Mouse (Mus musculus): ENCODE results near the gene Ablim1. TPM values are rescaled to one million over a fixed set of nuclear protein-coding genes. Genes with fewer than 3 reads are reported as not detected.

Gene Ablim1
- polyA plus RNA-seq, 1 experiment = 216 TPM

- Histone ChIP-seq H3K4me3 (ENCODE audit: control insufficient read depth, insufficient read depth, low read length) (no peak overlapping the region), H3K4me1 (replicated peaks; ENCODE audit: control insufficient read depth, insufficient read depth, low read length) (no peaks in the 10 kb centered on the region), H3K36me3 (ENCODE audit: control insufficient read depth, insufficient read depth, low read length) (no peaks in the 10 kb centered on the region), H3K27ac (ENCODE audit: control insufficient read depth, insufficient read depth, low read length) (no peak overlapping the region), H3K27me3 (ENCODE audit: control insufficient read depth, insufficient read depth, low read length) (no peaks in the 10 kb centered on the region)
- TF ChIP-seq CTCF (IDR thresholded peaks at IDR 0.05; ENCODE audit: borderline replicate concordance, control insufficient read depth, extremely low read depth, insufficient read depth, low read length, poor library complexity) (no peak), POLR2A (IDR thresholded peaks at IDR 0.05; ENCODE audit: control insufficient read depth, extremely low read depth, insufficient read depth, low read length, poor library complexity) (no peak)
- 86% methylated on average over 4 of the region's 4 CpGs for WGBS
- no peak for DNase-seq
Observed at GRCm38 (mm10) chr19:57001926-57002325, 312.8 kb downstream of the Ablim1 start.

- Histone ChIP-seq H3K4me3 (ENCODE audit: control insufficient read depth, insufficient read depth, low read length) (no peak overlapping the region), H3K36me3 (ENCODE audit: control insufficient read depth, insufficient read depth, low read length) (no peaks in the 10 kb centered on the region), H3K4me1 (replicated peaks; ENCODE audit: control insufficient read depth, insufficient read depth, low read length) (no peaks in the 10 kb centered on the region), H3K27me3 (ENCODE audit: control insufficient read depth, insufficient read depth, low read length) (no peaks in the 10 kb centered on the region), H3K27ac (ENCODE audit: control insufficient read depth, insufficient read depth, low read length) (no peak overlapping the region)
- TF ChIP-seq CTCF (IDR thresholded peaks at IDR 0.05; ENCODE audit: borderline replicate concordance, control insufficient read depth, extremely low read depth, insufficient read depth, low read length, poor library complexity) (no peak), POLR2A (IDR thresholded peaks at IDR 0.05; ENCODE audit: control insufficient read depth, extremely low read depth, insufficient read depth, low read length, poor library complexity) (no peak)
- WGBS = 90% methylated on average over 5 of the region's 5 CpGs
- no peak for DNase-seq
Observed at GRCm38 (mm10) chr19:57000592-57000991, 314.1 kb downstream of the Ablim1 start.

- WGBS = 89% methylated on average over 2 of the region's 2 CpGs
- no peaks in the 10 kb centered on the region for H3K27me3 ChIP-seq (ENCODE audit: control insufficient read depth, insufficient read depth, low read length)
Observed at GRCm38 (mm10) chr19:56999781-57000180, 314.9 kb downstream of the Ablim1 start.

GRCm38 (mm10) chr19:56998910-56999309 is 315.8 kb downstream of the Ablim1 start:
- Histone ChIP-seq H3K36me3 (ENCODE audit: control insufficient read depth, insufficient read depth, low read length) (no peaks in the 10 kb centered on the region), H3K27me3 (ENCODE audit: control insufficient read depth, insufficient read depth, low read length) (no peaks in the 10 kb centered on the region), H3K27ac (ENCODE audit: control insufficient read depth, insufficient read depth, low read length) (no peak overlapping the region), H3K4me1 (replicated peaks; ENCODE audit: control insufficient read depth, insufficient read depth, low read length) (no peaks in the 10 kb centered on the region), H3K4me3 (ENCODE audit: control insufficient read depth, insufficient read depth, low read length) (no peak overlapping the region)
- WGBS = 59% methylated on average over 2 of the region's 2 CpGs
- TF ChIP-seq POLR2A (IDR thresholded peaks at IDR 0.05; ENCODE audit: control insufficient read depth, extremely low read depth, insufficient read depth, low read length, poor library complexity) (no peak), CTCF (IDR thresholded peaks at IDR 0.05; ENCODE audit: borderline replicate concordance, control insufficient read depth, extremely low read depth, insufficient read depth, low read length, poor library complexity) (no peak)
- DNase-seq = no peak

More at GRCm38 (mm10) chr19:56999781-57000180, 314.9 kb downstream of the Ablim1 start:
- no peak overlapping the region for H3K27ac ChIP-seq (ENCODE audit: control insufficient read depth, insufficient read depth, low read length)
- DNase-seq = no peak
- H3K36me3 ChIP-seq (ENCODE audit: control insufficient read depth, insufficient read depth, low read length) = no peaks in the 10 kb centered on the region
- TF ChIP-seq POLR2A (IDR thresholded peaks at IDR 0.05; ENCODE audit: control insufficient read depth, extremely low read depth, insufficient read depth, low read length, poor library complexity) = no peak
- H3K4me3 ChIP-seq (ENCODE audit: control insufficient read depth, insufficient read depth, low read length) = no peak overlapping the region
- H3K4me1 ChIP-seq (replicated peaks; ENCODE audit: control insufficient read depth, insufficient read depth, low read length) = no peaks in the 10 kb centered on the region

DNA sequence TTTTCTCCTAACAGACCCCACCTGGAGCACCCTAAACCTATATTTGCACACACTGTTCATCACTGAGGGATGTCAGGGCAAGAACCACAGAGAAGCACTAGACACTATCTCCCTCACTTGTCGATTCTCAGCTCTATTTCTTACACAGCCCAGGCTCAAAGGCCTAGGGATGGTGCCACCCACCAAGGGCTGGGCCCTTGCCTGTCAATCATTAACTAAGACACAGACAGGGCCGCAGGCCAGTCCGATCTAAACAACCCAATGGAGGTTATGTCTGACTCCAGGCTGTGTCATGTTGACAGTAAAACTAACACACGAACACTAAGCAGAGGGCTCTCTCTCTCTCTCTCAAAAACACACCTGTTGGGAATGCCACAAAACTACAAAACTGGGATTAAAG is 316.4 kb downstream of the Ablim1 start:
- WGBS = 89% methylated on average over 4 of the region's 4 CpGs

GRCm38 (mm10) chr19:56997164-56997599 is 317.5 kb downstream of the Ablim1 start:
- Histone ChIP-seq H3K4me3 (ENCODE audit: control insufficient read depth, insufficient read depth, low read length) (no peak overlapping the region), H3K4me1 (replicated peaks; ENCODE audit: control insufficient read depth, insufficient read depth, low read length) (no peaks in the 10 kb centered on the region), H3K27me3 (ENCODE audit: control insufficient read depth, insufficient read depth, low read length) (no peaks in the 10 kb centered on the region), H3K27ac (ENCODE audit: control insufficient read depth, insufficient read depth, low read length) (no peak overlapping the region), H3K36me3 (ENCODE audit: control insufficient read depth, insufficient read depth, low read length) (no peaks in the 10 kb centered on the region)
- 26% methylated on average over 10 of the region's 10 CpGs for WGBS
- TF ChIP-seq CTCF (IDR thresholded peaks at IDR 0.05; ENCODE audit: borderline replicate concordance, control insufficient read depth, extremely low read depth, insufficient read depth, low read length, poor library complexity) (no peak), POLR2A (IDR thresholded peaks at IDR 0.05; ENCODE audit: control insufficient read depth, extremely low read depth, insufficient read depth, low read length, poor library complexity) (no peak)
- DNase-seq = no peak

More for the DNA sequence above, 316.4 kb downstream of the Ablim1 start:
- no peaks in the 10 kb centered on the region for H3K36me3 ChIP-seq (ENCODE audit: control insufficient read depth, insufficient read depth, low read length)
- H3K27ac ChIP-seq (ENCODE audit: control insufficient read depth, insufficient read depth, low read length) = no peak overlapping the region
- H3K4me3 ChIP-seq (ENCODE audit: control insufficient read depth, insufficient read depth, low read length) = no peak overlapping the region
- no peak for DNase-seq
- no peaks in the 10 kb centered on the region for H3K4me1 ChIP-seq (replicated peaks; ENCODE audit: control insufficient read depth, insufficient read depth, low read length)
- no peaks in the 10 kb centered on the region for H3K27me3 ChIP-seq (ENCODE audit: control insufficient read depth, insufficient read depth, low read length)
- TF ChIP-seq CTCF (IDR thresholded peaks at IDR 0.05; ENCODE audit: borderline replicate concordance, control insufficient read depth, extremely low read depth, insufficient read depth, low read length, poor library complexity) (no peak), POLR2A (IDR thresholded peaks at IDR 0.05; ENCODE audit: control insufficient read depth, extremely low read depth, insufficient read depth, low read length, poor library complexity) (no peak)

GRCm38 (mm10) chr19:56995441-56995840 is 319.3 kb downstream of the Ablim1 start:
- WGBS = 88% methylated on average over 4 of the region's 4 CpGs
- Histone ChIP-seq H3K36me3 (ENCODE audit: control insufficient read depth, insufficient read depth, low read length) (no peaks in the 10 kb centered on the region), H3K27ac (ENCODE audit: control insufficient read depth, insufficient read depth, low read length) (no peak overlapping the region), H3K4me1 (replicated peaks; ENCODE audit: control insufficient read depth, insufficient read depth, low read length) (no peaks in the 10 kb centered on the region), H3K27me3 (ENCODE audit: control insufficient read depth, insufficient read depth, low read length) (no peaks in the 10 kb centered on the region), H3K4me3 (ENCODE audit: control insufficient read depth, insufficient read depth, low read length) (no peak overlapping the region)
- no peak for DNase-seq
- TF ChIP-seq POLR2A (IDR thresholded peaks at IDR 0.05; ENCODE audit: control insufficient read depth, extremely low read depth, insufficient read depth, low read length, poor library complexity) = no peak
- TF ChIP-seq CTCF (IDR thresholded peaks at IDR 0.05; ENCODE audit: borderline replicate concordance, control insufficient read depth, extremely low read depth, insufficient read depth, low read length, poor library complexity) = no peak

Measured in thymus, adult 2 months (tissue).